Mouse (Mus musculus) G1E (cell line): ENCODE measurements around the gene Spag7. TPM values are rescaled to one million over a fixed set of nuclear protein-coding genes. Genes with fewer than 3 reads are reported as not detected.

Experiments used
- ATAC-seq: 2 replicates; pipeline ENCODE4 v1.8.0; 2016; ENCODE audit warnings: mild to moderate bottlenecking; ENCODE audit not compliant: insufficient number of reproducible peaks, poor library complexity, low FRiP score, severe bottlenecking; ENCODE audit errors: extremely low read depth
- DNase-seq: peaks from one replicate; pipeline ENCODE4 v3.0.0; 2012; ENCODE audit warnings: low spot score
- H3K27me3 ChIP-seq: 2 replicates; pipeline ENCODE4 v1.6.1; 2012; ENCODE audit warnings: mild to moderate bottlenecking, low read length, inconsistent platforms; ENCODE audit not compliant: insufficient read depth
- H3K36me3 ChIP-seq: replicated peaks from 2 replicates; pipeline ENCODE3; 2012; ENCODE audit warnings: mild to moderate bottlenecking, inconsistent platforms
- H3K4me1 ChIP-seq: 2 replicates; pipeline ENCODE4 v1.6.1; 2012; ENCODE audit warnings: low read depth, low read length, inconsistent platforms, mixed read lengths; ENCODE audit not compliant: insufficient read depth
- H3K4me3 ChIP-seq: 2 replicates; pipeline ENCODE4 v1.5.1; 2012; ENCODE audit warnings: low read depth, mild to moderate bottlenecking, inconsistent platforms, low read length, moderate library complexity, mixed read lengths
- H3K9me3 ChIP-seq: replicated peaks from 2 replicates; pipeline ENCODE4 v1.6.1; 2012; ENCODE audit warnings: inconsistent platforms
- CTCF ChIP-seq: IDR thresholded peaks from 2 replicates; pipeline ENCODE4 v1.5.1; 2012; ENCODE audit warnings: low read depth, low read length, inconsistent platforms, mixed read lengths
- GATA1 ChIP-seq: IDR thresholded peaks from 2 replicates; pipeline ENCODE4 v1.6.1; 2012; ENCODE audit warnings: borderline replicate concordance, low read length, inconsistent platforms, mixed read lengths
- GATA2 ChIP-seq: IDR thresholded peaks from 2 replicates; pipeline ENCODE4 v1.6.1; 2012; ENCODE audit warnings: low read depth, low read length, inconsistent platforms, borderline replicate concordance
- POLR2AphosphoS5 ChIP-seq: IDR thresholded peaks from 2 replicates; pipeline ENCODE4 v1.6.1; 2012; ENCODE audit warnings: low read depth, low read length, inconsistent platforms; ENCODE audit not compliant: insufficient replicate concordance
- TAL1 ChIP-seq: conservative IDR thresholded peaks from 2 replicates; pipeline ENCODE4 v1.6.1; 2012; ENCODE audit warnings: low read depth, low read length, inconsistent platforms, mixed read lengths
- polyA plus RNA-seq: library from polyadenylated mRNA; stranded (reverse); fragments of >175 nt; gene quantifications from 2 replicates; pipeline ENCODE4 v1.2.3, GENCODE M21; 2012
- total RNA-seq, 2 experiments: library from RNA; stranded (forward) in 1 of 2; stranded (reverse) in 1 of 2; fragments of 200-1000 nt in 1 of 2; fragments of >200 nt in 1 of 2; fragmentation: Nextera tagmentation in 1 of 2; gene quantifications; 2 replicates each; pipeline ENCODE4 v1.2.3; 2014 to 2017

Spag7 gene
- total and polyA plus RNA-seq, 3 experiments = 64.2 to 152 (median 81.5) TPM

- Histone ChIP-seq H3K27me3 (peaks cover 4% of the 10 kb centered on the region; the same call in 1 of the 2 replicates), H3K4me1 (peaks cover 19% of the 10 kb centered on the region), H3K9me3 (no peaks in the 10 kb centered on the region), H3K36me3 (no peaks in the 10 kb centered on the region), H3K4me3 (no peak overlapping the region)
- no peak for TF ChIP-seq GATA2
- TF ChIP-seq POLR2AphosphoS5 = no peak
- TF ChIP-seq GATA1 = no peak
- TF ChIP-seq TAL1 = no peak
- no peak for TF ChIP-seq CTCF
- ATAC-seq (no peak), DNase-seq (no peak)
Observed at GRCm38 (mm10) chr11:70628431-70628830, 40.8 kb downstream of the Spag7 start.

GRCm38 (mm10) chr11:70626877-70627276 lies 42.3 kb downstream of the Spag7 start:
- DNase-seq (no peak), ATAC-seq (no peak)
- TF ChIP-seq TAL1 = no peak
- TF ChIP-seq GATA1 = no peak
- TF ChIP-seq CTCF = no peak
- TF ChIP-seq POLR2AphosphoS5 = no peak
- no peak for TF ChIP-seq GATA2
- Histone ChIP-seq H3K4me3 (no peak overlapping the region), H3K36me3 (no peaks in the 10 kb centered on the region), H3K27me3 (peaks cover 6% of the 10 kb centered on the region; the same call in 1 of the 2 replicates), H3K9me3 (no peaks in the 10 kb centered on the region), H3K4me1 (peaks cover 33% of the 10 kb centered on the region)

GRCm38 (mm10) chr11:70625473-70625872 lies 43.7 kb downstream of the Spag7 start:
- ATAC-seq = no peak

DNA sequence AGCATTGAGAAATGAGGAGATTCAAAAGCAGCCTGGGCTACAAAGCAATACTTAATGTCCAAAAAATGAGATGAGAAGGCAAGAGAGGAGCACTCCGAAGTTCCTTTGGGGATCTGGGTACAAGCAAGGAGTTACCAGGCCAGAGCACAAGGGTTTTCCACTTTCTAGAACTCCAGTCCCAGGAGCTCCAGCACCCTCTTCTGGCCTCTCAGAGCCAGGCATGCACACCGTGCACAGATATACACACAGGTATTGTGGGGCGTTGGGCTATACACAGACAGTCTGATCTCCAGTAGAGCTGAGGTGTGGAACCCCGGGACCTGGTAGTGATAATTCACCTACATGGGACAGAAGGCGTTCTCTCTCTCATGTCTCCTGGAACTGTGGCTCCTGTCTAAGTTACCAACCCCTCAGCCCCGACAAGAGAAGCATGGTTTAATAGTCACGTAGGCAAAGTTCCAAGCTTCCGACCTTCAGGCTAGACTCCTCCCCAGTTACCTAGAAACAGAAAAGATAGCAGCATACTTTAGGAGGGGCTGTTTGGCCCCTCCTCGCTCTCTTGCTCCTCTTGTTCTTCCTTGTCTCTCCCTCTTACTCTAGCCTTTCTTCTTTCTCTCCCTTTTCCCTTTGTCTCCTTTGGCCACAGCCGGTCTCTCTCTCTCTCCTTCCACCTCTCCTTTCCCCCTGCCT lies 46.0 kb downstream of the Spag7 start:
- Histone ChIP-seq H3K9me3 (no peaks in the 10 kb centered on the region), H3K36me3 (no peaks in the 10 kb centered on the region), H3K4me3 (no peak overlapping the region), H3K4me1 (peaks cover 26% of the 10 kb centered on the region), H3K27me3 (peaks cover 14% of the 10 kb centered on the region; the same call in 1 of the 2 replicates)
- no peak for TF ChIP-seq POLR2AphosphoS5
- ATAC-seq (no peak), DNase-seq (no peak)

More at GRCm38 (mm10) chr11:70625473-70625872, 43.7 kb downstream of the Spag7 start:
- peaks cover 7% of the 10 kb centered on the region; the same call in 1 of the 2 replicates for H3K27me3 ChIP-seq
- TF ChIP-seq GATA2 = no peak
- no peak for TF ChIP-seq POLR2AphosphoS5
- TF ChIP-seq CTCF = peak; percentile 75
- no peak for TF ChIP-seq GATA1
- no peak for TF ChIP-seq TAL1
- no peak for DNase-seq
- H3K4me3 ChIP-seq = no peak overlapping the region
- H3K4me1 ChIP-seq = peaks cover 30% of the 10 kb centered on the region
- no peaks in the 10 kb centered on the region for H3K9me3 ChIP-seq
- no peaks in the 10 kb centered on the region for H3K36me3 ChIP-seq

GRCm38 (mm10) chr11:70621972-70622814 lies 47.0 kb downstream of the Spag7 start:
- ATAC-seq = peak; percentile 49
- Histone ChIP-seq H3K4me3 (no peak overlapping the region), H3K9me3 (no peaks in the 10 kb centered on the region), H3K27me3 (peaks cover 16% of the 10 kb centered on the region; the same call in 1 of the 2 replicates), H3K4me1 (peaks cover 26% of the 10 kb centered on the region), H3K36me3 (no peaks in the 10 kb centered on the region)
- no peak for DNase-seq
- no peak for TF ChIP-seq GATA1
- TF ChIP-seq POLR2AphosphoS5 = no peak
- TF ChIP-seq CTCF = no peak
- TF ChIP-seq GATA2 = no peak
- no peak for TF ChIP-seq TAL1

GRCm38 (mm10) chr11:70619101-70619500 lies 50.1 kb downstream of the Spag7 start, which contains the start of gene Chrne:
Gene Chrne, minus strand, starts transcription at chr11:70619216.
- H3K4me3 ChIP-seq = no peak within 1 kb of the TSS
- H3K36me3 ChIP-seq = peaks cover 18% of the 10 kb centered on the region
- DNase-seq (no peak), ATAC-seq (no peak)
- H3K27me3 ChIP-seq = peaks cover 16% of the 10 kb centered on the region; the same call in 1 of the 2 replicates
- H3K4me1 ChIP-seq = peaks cover 26% of the 10 kb centered on the region
- H3K9me3 ChIP-seq = no peaks in the 10 kb centered on the region
- TF ChIP-seq POLR2AphosphoS5 (no peak), CTCF (no peak), GATA1 (no peak), GATA2 (no peak), TAL1 (no peak)
